In genomic region chr2:77931958-77932357, GRCm38 (mm10) we compare ENCODE assay signal across 30 mouse cellular contexts.
"Had no signal": no experiment of that assay in that cellular context is flagged by ENCODE, and none has a peak within 500 bp of the region (broad histone marks: within the 10 kb centered on the region; RNA-seq: fewer than 3 reads in every experiment).

No protein-coding gene starts in this region.

- H3K4me2 ChIP-seq: limb, embryonic 12.5 days; limb, embryonic 13.5 days; limb, embryonic 15.5 days; liver, embryonic 11.5 days; liver, embryonic 12.5 days; liver, embryonic 13.5 days; liver, embryonic 15.5 days; lung, embryonic 14.5 days; lung, embryonic 15.5 days; midbrain, embryonic 12.5 days; midbrain, embryonic 13.5 days; midbrain, embryonic 15.5 days had no signal

- ATAC-seq: liver, embryonic 12.5 days; liver, postnatal 0 days; lung, postnatal 0 days; midbrain, embryonic 13.5 days; midbrain, embryonic 15.5 days; midbrain, embryonic 16.5 days had no signal

- DNase-seq: left cerebral cortex, postnatal 4 days; liver; liver, embryonic 13.5 days; liver, postnatal 0 days; lung, adult 18-20 months; lung, adult 2 months; lung, embryonic 14.5 days; lung, postnatal 10 days; lung, postnatal 14 days; lung, postnatal 36 days; lung, postnatal 4 days; midbrain, embryonic 14.5 days had no signal

- H3K27ac ChIP-seq: limb, embryonic 10.5 days; limb, embryonic 12.5 days; limb, embryonic 13.5 days; limb, embryonic 15.5 days; liver, embryonic 12.5 days; liver, embryonic 13.5 days; liver, embryonic 14.5 days; liver, embryonic 15.5 days; lung, embryonic 15.5 days; macrophage; midbrain, embryonic 10.5 days; midbrain, embryonic 12.5 days; midbrain, embryonic 13.5 days; midbrain, embryonic 15.5 days had no signal

- H3K9ac ChIP-seq: limb, embryonic 12.5 days; limb, embryonic 13.5 days; limb, embryonic 15.5 days; liver, embryonic 12.5 days; liver, embryonic 13.5 days; liver, embryonic 14.5 days; liver, embryonic 15.5 days; liver, postnatal 0 days; lung, embryonic 14.5 days; lung, embryonic 15.5 days; midbrain, embryonic 12.5 days; midbrain, embryonic 13.5 days; midbrain, embryonic 15.5 days had no signal

- H3K4me3 ChIP-seq: limb, embryonic 10.5 days; limb, embryonic 12.5 days; limb, embryonic 13.5 days; limb, embryonic 15.5 days; liver, embryonic 12.5 days; liver, embryonic 13.5 days; liver, embryonic 15.5 days; lung, embryonic 15.5 days; megakaryocyte, embryonic 14.5 days; midbrain, embryonic 10.5 days; midbrain, embryonic 12.5 days; midbrain, embryonic 13.5 days; midbrain, embryonic 15.5 days; myocyte had no signal

- H3K4me1 ChIP-seq: limb, embryonic 10.5 days; limb, embryonic 12.5 days; limb, embryonic 13.5 days; limb, embryonic 15.5 days; liver, embryonic 12.5 days; liver, embryonic 13.5 days; liver, embryonic 15.5 days; lung, embryonic 15.5 days; midbrain, embryonic 10.5 days; midbrain, embryonic 13.5 days; midbrain, embryonic 15.5 days had no signal

- H3K9me3 ChIP-seq: limb, embryonic 10.5 days; limb, embryonic 12.5 days; limb, embryonic 13.5 days; limb, embryonic 15.5 days; liver, embryonic 12.5 days; liver, embryonic 13.5 days; liver, embryonic 15.5 days; lung, embryonic 15.5 days; megakaryocyte, embryonic 14.5 days; midbrain, embryonic 10.5 days; midbrain, embryonic 12.5 days; midbrain, embryonic 13.5 days; midbrain, embryonic 15.5 days had no signal

- H3K27me3 ChIP-seq: limb, embryonic 12.5 days; limb, embryonic 13.5 days; limb, embryonic 15.5 days; liver, embryonic 12.5 days; liver, embryonic 13.5 days; liver, embryonic 15.5 days; lung, embryonic 15.5 days; megakaryocyte, embryonic 14.5 days; midbrain, embryonic 12.5 days; midbrain, embryonic 13.5 days; midbrain, embryonic 15.5 days had no signal
